In genomic region chr3:79449361-79449760, GRCm38 (mm10) we compare ENCODE assay signal across 13 mouse cellular contexts.
"Had no signal": no experiment of that assay in that cellular context is flagged by ENCODE, and none has a peak within 500 bp of the region (broad histone marks: within the 10 kb centered on the region; RNA-seq: fewer than 3 reads in every experiment).

No protein-coding gene starts in this region.

- H3K9me3 ChIP-seq: limb, embryonic 10.5 days; liver, embryonic 15.5 days; midbrain, embryonic 12.5 days had no signal

- H3K4me1 ChIP-seq: liver, embryonic 15.5 days had no signal

- H3K36me3 ChIP-seq: limb, embryonic 10.5 days; liver, embryonic 15.5 days; midbrain, embryonic 12.5 days had no signal

- H3K4me2 ChIP-seq: liver, embryonic 11.5 days; liver, embryonic 15.5 days; lung, embryonic 14.5 days; midbrain, embryonic 12.5 days had no signal

- H3K9ac ChIP-seq: liver, embryonic 15.5 days; lung, embryonic 14.5 days; midbrain, embryonic 12.5 days had no signal

- H3K4me3 ChIP-seq: left cerebral cortex, adult 2 months; limb, embryonic 10.5 days; liver, embryonic 15.5 days; midbrain, embryonic 12.5 days had no signal

- DNase-seq: kidney, adult 18-20 months; kidney, postnatal 14 days; lung, embryonic 14.5 days; lung, postnatal 10 days; lung, postnatal 4 days; right cerebral cortex, postnatal 14 days; thymus, adult 18-20 months; thymus, postnatal 14 days had no signal

- H3K27me3 ChIP-seq: liver, embryonic 15.5 days had no signal

- H3K27ac ChIP-seq: left cerebral cortex, adult 2 months; limb, embryonic 10.5 days; liver, embryonic 15.5 days; midbrain, embryonic 12.5 days had no signal
